Mouse (Mus musculus): ENCODE measurements around the gene Enox1.
"Not testable (repeated sequence)": the region's sequence is repeated elsewhere in the genome, so short reads cannot be mapped to it uniquely, and the experiment has no call there.

DNA sequence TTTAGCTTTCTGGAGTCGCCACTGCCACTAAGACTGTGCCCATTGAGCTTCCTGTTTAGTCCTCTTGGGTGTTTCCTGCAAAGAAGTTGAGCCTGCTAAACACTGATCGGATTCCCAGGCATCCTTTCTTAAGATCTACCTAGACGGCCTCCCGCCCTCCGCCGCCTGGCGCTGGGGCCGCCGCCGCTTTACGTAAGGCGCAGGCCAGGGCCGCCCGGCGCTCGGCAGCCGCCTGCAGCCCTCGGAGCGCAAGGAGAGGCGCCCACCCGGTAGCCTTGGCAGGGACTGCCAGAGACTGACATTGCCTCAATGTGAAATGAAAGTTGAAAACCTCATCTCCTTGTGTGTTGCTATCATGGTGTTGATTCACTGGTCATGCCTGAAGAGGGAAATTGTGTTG, 383.0 kb downstream of the Enox1 start:
- not testable (repeated sequence) for TF ChIP-seq CTCF (IDR thresholded peaks at IDR 0.05; ENCODE audit: extremely low read depth, insufficient read depth, insufficient read length, insufficient replicate concordance); POLR2A (IDR thresholded peaks at IDR 0.05; ENCODE audit: low read depth, low read length)

Measured in spleen, adult 2 months (tissue).